Mouse (Mus musculus) cortical plate, adult 2 months (tissue): ENCODE data around the gene Prickle2.

Experiments
- CTCF ChIP-seq: fragments of 200-500 bp; IDR thresholded peaks from 2 replicates; pipeline ENCODE4 v1.5.1; 2011; ENCODE audit warnings: mild to moderate bottlenecking, control low read depth, low read length; ENCODE audit not compliant: insufficient read depth; ENCODE audit errors: extremely low read depth
- POLR2A ChIP-seq: fragments of 200-500 bp; IDR thresholded peaks from 2 replicates; pipeline ENCODE4 v1.6.1; 2011; ENCODE audit warnings: mild to moderate bottlenecking, low read length, control low read depth; ENCODE audit not compliant: insufficient read depth; ENCODE audit errors: extremely low read depth

- TF ChIP-seq CTCF (no peak), POLR2A (no peak)
Observed at GRCm38 (mm10) chr6:92570090-92570489, 135.9 kb downstream of the Prickle2 start.
